Mouse (Mus musculus) megakaryocyte, embryonic 14.5 days (primary cell): ENCODE measurements at regions not wholly inside any gene's neighbourhood (a gene's known extent, or its start where the extent isn't known, plus 50 kb on each side); places are given as distances from the start of the nearest gene placed in this dataset.

Source experiments
- FLI1 ChIP-seq: IDR thresholded peaks from 2 replicates; pipeline ENCODE4 v1.6.1; 2012; ENCODE audit warnings: low read length, inconsistent platforms, mixed read lengths
- GATA1 ChIP-seq: IDR thresholded peaks from 3 replicates; pipeline ENCODE4 v1.6.1; 2012; ENCODE audit warnings: mixed read lengths, low read length, inconsistent platforms, borderline replicate concordance

GRCm38 (mm10) chr4:95463082-95463825 lies 94.1 kb upstream of the Fggy start:
- TF ChIP-seq GATA1: no peak
- no peak for TF ChIP-seq FLI1
